Mouse (Mus musculus) limb, embryonic 14.5 days (tissue): Measurements from ENCODE around the gene Olfr615. TPM values are rescaled to one million over a fixed set of nuclear protein-coding genes. Genes with fewer than 3 reads are reported as not detected.
"Not testable (repeated sequence)": the region's sequence is repeated elsewhere in the genome, so short reads cannot be mapped to it uniquely, and the experiment has no call there.

Source experiments
- ATAC-seq: fragments of 200-750 bp; cut with Nextera tagmentation; 2 replicates; pipeline ENCODE4 v1.8.0; 2017; ENCODE audit warnings: low read depth, moderate number of reproducible peaks, moderate TSS enrichment; ENCODE audit not compliant: low FRiP score
- DNase-seq: peaks from one replicate; pipeline ENCODE4 v3.0.0-alpha.2; 2015; ENCODE audit warnings: low spot score
- H3K27ac ChIP-seq: fragments of 300-500 bp; sonication (generic); replicated peaks from 2 replicates; pipeline ENCODE4 v1.5.1; 2014; ENCODE audit warnings: low read depth, mild to moderate bottlenecking, low read length, moderate library complexity, mixed read lengths
- H3K27me3 ChIP-seq: fragments of 300-500 bp; sonication (generic); 2 replicates; pipeline ENCODE4 v1.6.1; 2014; ENCODE audit warnings: low read length, mixed read lengths; ENCODE audit not compliant: control insufficient read depth, insufficient read depth
- H3K36me3 ChIP-seq: fragments of 300-500 bp; sonication (generic); 2 replicates; pipeline ENCODE4 v1.6.1; 2014; ENCODE audit warnings: mild to moderate bottlenecking, low read length, moderate library complexity, mixed read lengths; ENCODE audit not compliant: control insufficient read depth, insufficient read depth
- H3K4me1 ChIP-seq: fragments of 300-500 bp; sonication (generic); 2 replicates; pipeline ENCODE4 v1.6.1; 2014; ENCODE audit warnings: antibody characterized with exemption, low read length, mixed read lengths; ENCODE audit not compliant: control insufficient read depth, insufficient read depth
- H3K4me2 ChIP-seq: fragments of 300-500 bp; sonication (generic); replicated peaks from 2 replicates; pipeline ENCODE4 v1.6.1; 2014; ENCODE audit warnings: low read depth, mild to moderate bottlenecking, low read length, moderate library complexity; ENCODE audit not compliant: severe bottlenecking
- H3K4me3 ChIP-seq: fragments of 300-500 bp; sonication (generic); replicated peaks from 2 replicates; pipeline ENCODE4 v1.5.1; 2014; ENCODE audit warnings: low read length
- H3K9ac ChIP-seq: fragments of 300-500 bp; sonication (generic); 2 replicates; pipeline ENCODE4 v1.6.1; 2014; ENCODE audit warnings: mild to moderate bottlenecking, low read depth, low read length, moderate library complexity; ENCODE audit not compliant: severe bottlenecking
- H3K9me3 ChIP-seq: fragments of 300-500 bp; sonication (generic); 2 replicates; pipeline ENCODE4 v1.6.1; 2016; ENCODE audit warnings: low read length; ENCODE audit not compliant: control insufficient read depth
- POLR2A ChIP-seq: fragments of 200-500 bp; IDR thresholded peaks from 2 replicates; pipeline ENCODE4 v1.8.0; 2012; ENCODE audit warnings: inconsistent platforms, mild to moderate bottlenecking, moderate library complexity, borderline replicate concordance; ENCODE audit not compliant: insufficient read depth, insufficient read length; ENCODE audit errors: extremely low read depth
- WGBS: fragments of 180-500 bp; shearing (Covaris S2); extraction: QIAGEN DNeasy Blood & Tissue Kit; methylation state at CpG from one replicate; pipeline ENCODE4 v1.1.7; 2014; 5-methylcytosine and 5-hydroxymethylcytosine counted together
- polyA plus RNA-seq, 2 experiments: library from polyadenylated mRNA; depleted of rRNA in 1 of 2; stranded (reverse) in 1 of 2; unstranded in 1 of 2; fragments of >200 nt; fragmentation: Nextera tagmentation in 1 of 2; extraction: Ambion mirVana in 1 of 2; gene quantifications; 2 replicates each; pipeline versions ENCODE4 v1.2.1 to v1.2.3; 2012 to 2014

The Olfr615 gene
- not detected in 2 replicates for polyA plus RNA-seq (2012; rRNA removed)
- polyA plus RNA-seq (2014; fragmentation: Nextera tagmentation; extraction: Ambion mirVana): not detected in 2 replicates

GRCm38 (mm10) chr7:103555779-103556178 is at the start of gene Olfr615:
TSS of gene Olfr615 (plus strand) at chr7:103556079.
- no peaks in the 10 kb centered on the region for H3K4me1 ChIP-seq
- DNase-seq (no peak), ATAC-seq (no peak)
- WGBS: 79% methylated on average over 2 of the region's 2 CpGs
- no peak within 1 kb of the TSS for H3K9ac ChIP-seq
- no peak within 1 kb of the TSS for H3K27ac ChIP-seq
- TF ChIP-seq POLR2A: no peak
- H3K4me3 ChIP-seq: no peak within 1 kb of the TSS
- H3K36me3 ChIP-seq: no peaks in the 10 kb centered on the region
- no peaks in the 10 kb centered on the region for H3K9me3 ChIP-seq
- no peaks in the 10 kb centered on the region for H3K27me3 ChIP-seq
- no peak within 1 kb of the TSS for H3K4me2 ChIP-seq

- H3K27me3 ChIP-seq: no peaks in the 10 kb centered on the region
- H3K4me2 ChIP-seq: no peak within 1 kb of the TSS
- no peak within 1 kb of the TSS for H3K4me3 ChIP-seq
- no peak within 1 kb of the TSS for H3K27ac ChIP-seq
- ATAC-seq (no peak), DNase-seq (no peak)
- H3K4me1 ChIP-seq: no peaks in the 10 kb centered on the region
- no peaks in the 10 kb centered on the region for H3K36me3 ChIP-seq
- no peak within 1 kb of the TSS for H3K9ac ChIP-seq
- TF ChIP-seq POLR2A: no peak
- WGBS: 79% methylated on average over 2 of the region's 2 CpGs
- H3K9me3 ChIP-seq: no peaks in the 10 kb centered on the region
Observed at GRCm38 (mm10) chr7:103512022-103512421, 43.9 kb upstream of the Olfr615 start, which contains the start of gene Olfr610. TSS of gene Olfr610 (minus strand) at chr7:103512122.

GRCm38 (mm10) chr7:103520746-103521145 is 35.1 kb upstream of the Olfr615 start, which contains the start of gene Olfr611:
TSS of gene Olfr611 (minus strand) at chr7:103520846.
- H3K27ac ChIP-seq, H3K36me3 ChIP-seq, H3K4me3 ChIP-seq, DNase-seq, ATAC-seq, H3K27me3 ChIP-seq, H3K4me2 ChIP-seq, H3K9ac ChIP-seq, H3K4me1 ChIP-seq, H3K9me3 ChIP-seq: not testable (repeated sequence)
- WGBS: 74% methylated on average over 1 of the region's 1 CpGs

- H3K4me3 ChIP-seq, ATAC-seq, DNase-seq, H3K4me1 ChIP-seq, H3K27me3 ChIP-seq, H3K9me3 ChIP-seq, H3K4me2 ChIP-seq, H3K9ac ChIP-seq, H3K36me3 ChIP-seq, H3K27ac ChIP-seq: not testable (repeated sequence)
- WGBS: 78% methylated on average over 2 of the region's 2 CpGs
Observed at GRCm38 (mm10) chr7:103542617-103543016, 13.3 kb upstream of the Olfr615 start, which contains the start of gene Olfr612. TSS of gene Olfr612 (minus strand) at chr7:103542717.

GRCm38 (mm10) chr7:103547774-103548173 is 8.1 kb upstream of the Olfr615 start, which contains the start of gene Olfr613:
TSS of gene Olfr613 (plus strand) at chr7:103548074.
- no peaks in the 10 kb centered on the region for H3K27me3 ChIP-seq
- ATAC-seq (no peak), DNase-seq (no peak)
- H3K4me2 ChIP-seq: no peak within 1 kb of the TSS
- no peaks in the 10 kb centered on the region for H3K36me3 ChIP-seq
- no peak for TF ChIP-seq POLR2A
- H3K4me1 ChIP-seq: no peaks in the 10 kb centered on the region
- H3K4me3 ChIP-seq: no peak within 1 kb of the TSS
- H3K9me3 ChIP-seq: no peaks in the 10 kb centered on the region
- WGBS: 78% methylated on average over 2 of the region's 2 CpGs
- H3K9ac ChIP-seq: no peak within 1 kb of the TSS
- no peak within 1 kb of the TSS for H3K27ac ChIP-seq

GRCm38 (mm10) chr7:103569043-103569442 is 13.2 kb downstream of the Olfr615 start, which contains the start of gene Olfr616:
TSS of gene Olfr616 (minus strand) at chr7:103569143.
- WGBS: 70% methylated on average over 3 of the region's 3 CpGs
- no peaks in the 10 kb centered on the region for H3K36me3 ChIP-seq
- H3K27me3 ChIP-seq: no peaks in the 10 kb centered on the region
- no peaks in the 10 kb centered on the region for H3K4me1 ChIP-seq
- H3K27ac ChIP-seq: no peak within 1 kb of the TSS
- no peak within 1 kb of the TSS for H3K4me3 ChIP-seq
- no peak for TF ChIP-seq POLR2A
- H3K4me2 ChIP-seq: no peak within 1 kb of the TSS
- ATAC-seq (no peak), DNase-seq (no peak)
- no peaks in the 10 kb centered on the region for H3K9me3 ChIP-seq
- H3K9ac ChIP-seq: no peak within 1 kb of the TSS
